Mouse (Mus musculus): ENCODE results near the gene Grin2a. TPM values are rescaled to one million over a fixed set of nuclear protein-coding genes. Genes with fewer than 3 reads are reported as not detected.

Gene Grin2a
- total and polyA plus RNA-seq, 2 experiments from 2014 or later, result 6.1 to 10.5 TPM

DNA sequence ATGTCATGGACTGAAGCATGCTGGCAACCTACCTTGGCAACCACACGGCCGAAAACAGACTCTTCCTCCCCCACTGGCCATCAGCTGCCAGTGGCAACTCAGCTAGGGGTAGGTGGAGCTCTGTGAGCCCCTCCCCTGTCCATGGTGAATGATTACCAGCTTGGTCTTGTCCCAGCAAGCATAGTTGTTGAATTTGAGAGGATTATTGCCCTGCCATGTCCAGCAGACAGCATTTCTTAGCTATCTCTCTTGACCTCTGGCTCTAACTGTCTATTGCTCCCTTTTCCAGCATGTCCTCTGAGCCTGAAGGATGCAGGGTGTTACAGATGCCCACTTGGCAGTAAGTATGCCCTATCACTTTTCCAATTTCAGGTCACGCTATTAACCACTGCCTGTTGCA, 406.9 kb downstream of the Grin2a start:
- H3K4me2 ChIP-seq (ENCODE audit: low read depth, low read length, poor library complexity, severe bottlenecking), result no peak overlapping the region
- H3K4me3 ChIP-seq (ENCODE audit: low read depth, low read length), result no peak overlapping the region
- no peaks in the 10 kb centered on the region for H3K4me1 ChIP-seq (ENCODE audit: insufficient read depth, low read length)
- WGBS, result 81% methylated on average over 3 of the region's 3 CpGs
- H3K27me3 ChIP-seq (ENCODE audit: insufficient read depth, low read length), result no peaks in the 10 kb centered on the region
- ATAC-seq (ENCODE audit: low FRiP score), result no peak
- DNase-seq (ENCODE audit: low spot score), result no peak
- TF ChIP-seq CTCF (IDR thresholded peaks at IDR 0.05), result no peak
- H3K36me3 ChIP-seq (ENCODE audit: insufficient read depth, low read length), result no peaks in the 10 kb centered on the region
- no peaks in the 10 kb centered on the region for H3K9me3 ChIP-seq (ENCODE audit: low read length)
- H3K9ac ChIP-seq (replicated peaks; ENCODE audit: low read length, poor library complexity, severe bottlenecking), result no peak overlapping the region
- H3K27ac ChIP-seq (ENCODE audit: low read depth, low read length), result no peak overlapping the region

- Histone ChIP-seq H3K27ac (ENCODE audit: low read depth, low read length) (no peak overlapping the region), H3K4me2 (ENCODE audit: low read depth, low read length, poor library complexity, severe bottlenecking) (no peak overlapping the region), H3K9ac (replicated peaks; ENCODE audit: low read length, poor library complexity, severe bottlenecking) (no peak overlapping the region), H3K36me3 (ENCODE audit: insufficient read depth, low read length) (no peaks in the 10 kb centered on the region), H3K4me1 (ENCODE audit: insufficient read depth, low read length) (no peaks in the 10 kb centered on the region), H3K27me3 (ENCODE audit: insufficient read depth, low read length) (no peaks in the 10 kb centered on the region), H3K9me3 (ENCODE audit: low read length) (no peaks in the 10 kb centered on the region), H3K4me3 (ENCODE audit: low read depth, low read length) (no peak overlapping the region)
- WGBS, result 62% methylated on average over 2 of the region's 2 CpGs
- TF ChIP-seq CTCF (IDR thresholded peaks at IDR 0.05), result no peak
- ATAC-seq (ENCODE audit: low FRiP score) (no peak), DNase-seq (ENCODE audit: low spot score) (no peak)
Observed at GRCm38 (mm10) chr16:9583981-9584380, 411.4 kb downstream of the Grin2a start.

DNA sequence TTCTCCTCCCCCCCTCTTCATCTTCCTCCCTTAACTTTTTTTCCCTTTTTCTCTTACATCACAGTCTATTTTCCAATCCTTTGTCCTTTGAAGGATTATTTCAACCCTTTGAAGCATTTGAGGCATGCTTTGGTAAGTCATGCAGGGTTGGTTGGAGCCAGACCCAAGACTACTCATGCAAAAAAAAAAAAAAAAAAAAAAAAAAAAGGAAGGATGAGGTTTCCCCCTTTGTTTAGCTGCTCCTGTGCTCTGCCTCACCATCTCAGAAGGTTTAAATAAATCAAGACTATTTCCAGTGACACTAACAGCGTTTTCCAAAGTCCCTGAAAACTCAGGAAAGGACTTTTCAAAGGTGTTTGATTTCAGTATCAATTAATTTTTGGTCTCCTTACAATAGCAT, 423.6 kb downstream of the Grin2a start:
- H3K9ac ChIP-seq (replicated peaks; ENCODE audit: low read length, poor library complexity, severe bottlenecking), result no peak overlapping the region
- 44% methylated on average over 1 of the region's 1 CpGs for WGBS
- no peak overlapping the region for H3K4me2 ChIP-seq (ENCODE audit: low read depth, low read length, poor library complexity, severe bottlenecking)
- no peak for ATAC-seq (ENCODE audit: low FRiP score)
- H3K36me3 ChIP-seq (ENCODE audit: insufficient read depth, low read length), result no peaks in the 10 kb centered on the region
- no peak overlapping the region for H3K27ac ChIP-seq (ENCODE audit: low read depth, low read length)
- DNase-seq (ENCODE audit: low spot score), result no peak
- H3K9me3 ChIP-seq (ENCODE audit: low read length), result no peaks in the 10 kb centered on the region
- H3K4me1 ChIP-seq (ENCODE audit: insufficient read depth, low read length), result no peaks in the 10 kb centered on the region
- no peak for TF ChIP-seq CTCF (IDR thresholded peaks at IDR 0.05)
- H3K4me3 ChIP-seq (ENCODE audit: low read depth, low read length), result no peak overlapping the region
- no peaks in the 10 kb centered on the region for H3K27me3 ChIP-seq (ENCODE audit: insufficient read depth, low read length)

GRCm38 (mm10) chr16:9567286-9567685, 428.1 kb downstream of the Grin2a start:
- H3K27ac ChIP-seq (ENCODE audit: low read depth, low read length), result no peak overlapping the region

GRCm38 (mm10) chr16:9561816-9562215, 433.5 kb downstream of the Grin2a start:
- Histone ChIP-seq H3K4me1 (ENCODE audit: insufficient read depth, low read length) (no peaks in the 10 kb centered on the region), H3K36me3 (ENCODE audit: insufficient read depth, low read length) (no peaks in the 10 kb centered on the region), H3K9ac (replicated peaks; ENCODE audit: low read length, poor library complexity, severe bottlenecking) (no peak overlapping the region), H3K27ac (ENCODE audit: low read depth, low read length) (no peak overlapping the region), H3K9me3 (ENCODE audit: low read length) (no peaks in the 10 kb centered on the region), H3K4me2 (ENCODE audit: low read depth, low read length, poor library complexity, severe bottlenecking) (no peak overlapping the region), H3K4me3 (ENCODE audit: low read depth, low read length) (no peak overlapping the region), H3K27me3 (ENCODE audit: insufficient read depth, low read length) (no peaks in the 10 kb centered on the region; the same call in 1 of the 2 replicates)
- no peak for TF ChIP-seq CTCF (IDR thresholded peaks at IDR 0.05)
- 11% methylated on average over 1 of the region's 1 CpGs for WGBS
- DNase-seq (ENCODE audit: low spot score) (peak; percentile 15), ATAC-seq (ENCODE audit: low FRiP score) (no peak)

More at GRCm38 (mm10) chr16:9567286-9567685, 428.1 kb downstream of the Grin2a start:
- Histone ChIP-seq H3K4me2 (ENCODE audit: low read depth, low read length, poor library complexity, severe bottlenecking) (no peak overlapping the region), H3K27me3 (ENCODE audit: insufficient read depth, low read length) (no peaks in the 10 kb centered on the region), H3K9ac (replicated peaks; ENCODE audit: low read length, poor library complexity, severe bottlenecking) (no peak overlapping the region), H3K9me3 (ENCODE audit: low read length) (no peaks in the 10 kb centered on the region), H3K4me1 (ENCODE audit: insufficient read depth, low read length) (no peaks in the 10 kb centered on the region), H3K36me3 (ENCODE audit: insufficient read depth, low read length) (no peaks in the 10 kb centered on the region), H3K4me3 (ENCODE audit: low read depth, low read length) (no peak overlapping the region)
- DNase-seq (ENCODE audit: low spot score), result no peak
- no peak for ATAC-seq (ENCODE audit: low FRiP score)
- TF ChIP-seq CTCF (IDR thresholded peaks at IDR 0.05), result no peak
- WGBS, result 59% methylated on average over 2 of the region's 2 CpGs

DNA sequence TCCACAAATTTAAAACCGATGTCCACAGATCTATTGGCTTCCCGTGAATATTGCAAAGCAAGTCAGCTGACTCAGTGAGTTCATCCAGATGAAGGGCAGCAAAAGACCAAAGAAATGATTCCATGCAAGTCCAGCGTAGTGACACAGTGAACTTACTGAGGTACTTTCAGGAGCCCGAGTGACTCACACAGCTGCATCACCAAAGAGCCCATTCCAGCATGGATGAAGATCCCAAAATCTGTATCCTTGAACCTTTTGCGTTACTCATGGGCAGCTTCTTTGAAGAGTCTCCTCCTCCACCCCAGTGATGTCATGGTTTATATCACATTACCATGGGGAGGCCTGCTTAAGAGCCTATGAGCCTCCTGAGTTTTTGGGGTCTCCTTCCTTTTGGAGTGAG, 460.2 kb downstream of the Grin2a start:
- no peaks in the 10 kb centered on the region for H3K27me3 ChIP-seq (ENCODE audit: insufficient read depth, low read length)
- no peak for DNase-seq (ENCODE audit: low spot score)
- no peak for ATAC-seq (ENCODE audit: low FRiP score)
- H3K36me3 ChIP-seq (ENCODE audit: insufficient read depth, low read length), result no peaks in the 10 kb centered on the region
- WGBS, result 95% methylated on average over 5 of the region's 5 CpGs
- no peak overlapping the region for H3K4me2 ChIP-seq (ENCODE audit: low read depth, low read length, poor library complexity, severe bottlenecking)
- H3K27ac ChIP-seq (ENCODE audit: low read depth, low read length), result no peak overlapping the region
- TF ChIP-seq CTCF (IDR thresholded peaks at IDR 0.05), result no peak
- H3K9ac ChIP-seq (replicated peaks; ENCODE audit: low read length, poor library complexity, severe bottlenecking), result no peak overlapping the region
- H3K4me1 ChIP-seq (ENCODE audit: insufficient read depth, low read length), result peaks cover 8% of the 10 kb centered on the region; the same call in 1 of the 2 replicates
- no peak overlapping the region for H3K4me3 ChIP-seq (ENCODE audit: low read depth, low read length)
- no peaks in the 10 kb centered on the region for H3K9me3 ChIP-seq (ENCODE audit: low read length)

Data from midbrain, postnatal 0 days (tissue).